Mouse (Mus musculus) hindbrain, embryonic 12.5 days (tissue): ENCODE measurements around the gene Uqcr11. TPM values are rescaled to one million over a fixed set of nuclear protein-coding genes. Genes with fewer than 3 reads are reported as not detected.
A peak's percentile ranks its signal among the peaks of the same experiment; 100 is the strongest.

Source experiments
- ATAC-seq: fragments of 200-750 bp; cut with Nextera tagmentation; 2 replicates; pipeline ENCODE4 v1.8.0; 2017; ENCODE audit warnings: moderate TSS enrichment; ENCODE audit not compliant: low FRiP score
- H3K27ac ChIP-seq: fragments of 300-500 bp; sonication (generic); 2 replicates; pipeline ENCODE4 v1.5.1; 2016; ENCODE audit warnings: mild to moderate bottlenecking
- H3K27me3 ChIP-seq: fragments of 300-500 bp; sonication (generic); 2 replicates; pipeline ENCODE4 v1.6.1; 2016; ENCODE audit warnings: mild to moderate bottlenecking
- H3K36me3 ChIP-seq: fragments of 300-500 bp; sonication (generic); 2 replicates; pipeline ENCODE4 v1.6.1; 2016; ENCODE audit warnings: mild to moderate bottlenecking
- H3K4me1 ChIP-seq: fragments of 300-500 bp; sonication (generic); 2 replicates; pipeline ENCODE4 v1.6.1; 2016
- H3K4me2 ChIP-seq: fragments of 300-500 bp; sonication (generic); replicated peaks from 2 replicates; pipeline ENCODE4 v1.6.1; 2016; ENCODE audit warnings: mild to moderate bottlenecking
- H3K4me3 ChIP-seq: fragments of 300-500 bp; sonication (generic); 2 replicates; pipeline ENCODE4 v1.5.1; 2016; ENCODE audit warnings: mild to moderate bottlenecking
- H3K9ac ChIP-seq: fragments of 300-500 bp; sonication (generic); 2 replicates; pipeline ENCODE4 v1.6.1; 2016; ENCODE audit warnings: mild to moderate bottlenecking, moderate library complexity
- H3K9me3 ChIP-seq: fragments of 300-500 bp; sonication (generic); replicated peaks from 2 replicates; pipeline ENCODE4 v1.6.1; 2016; ENCODE audit warnings: mild to moderate bottlenecking
- WGBS: fragments of 180-500 bp; shearing (Covaris S2); methylation state at CpG from one replicate; pipeline ENCODE4 v1.1.7; 2016; 5-methylcytosine and 5-hydroxymethylcytosine counted together
- polyA plus RNA-seq: library from polyadenylated mRNA; unstranded; fragments of >200 nt; fragmentation: Nextera tagmentation; extraction: Ambion mirVana; gene quantifications from 2 replicates; pipeline ENCODE4 v1.2.1, GENCODE M21; 2016

Uqcr11 gene
- polyA plus RNA-seq, 1 experiment from 2014 or later: 406 TPM

GRCm38 (mm10) chr10:80407924-80408323 lies 1.3 kb upstream of the Uqcr11 start:
- H3K9ac ChIP-seq: no peak overlapping the region
- H3K27me3 ChIP-seq: no peaks in the 10 kb centered on the region
- peaks cover 26% of the 10 kb centered on the region for H3K4me1 ChIP-seq
- no peaks in the 10 kb centered on the region for H3K9me3 ChIP-seq
- peaks cover 53% of the 10 kb centered on the region for H3K36me3 ChIP-seq
- peak overlapping the region; percentile 85; the same call in 1 of the 2 replicates for H3K27ac ChIP-seq
- H3K4me3 ChIP-seq: no peak overlapping the region
- H3K4me2 ChIP-seq: no peak overlapping the region
- no peak for ATAC-seq
- 47% methylated on average over 4 of the region's 4 CpGs for WGBS

- WGBS: 62% methylated on average over 10 of the region's 10 CpGs
Observed at GRCm38 (mm10) chr10:80405481-80406173, 1.0 kb downstream of the Uqcr11 start.

GRCm38 (mm10) chr10:80403044-80403692 lies 3.5 kb downstream of the Uqcr11 start:
- H3K4me1 ChIP-seq: peaks cover 37% of the 10 kb centered on the region
- no peak overlapping the region for H3K4me2 ChIP-seq
- peaks cover 30% of the 10 kb centered on the region for H3K36me3 ChIP-seq
- no peaks in the 10 kb centered on the region for H3K27me3 ChIP-seq
- WGBS: 94% methylated on average over 4 of the region's 4 CpGs
- no peaks in the 10 kb centered on the region for H3K9me3 ChIP-seq
- ATAC-seq: no peak
- no peak overlapping the region for H3K9ac ChIP-seq
- no peak overlapping the region for H3K27ac ChIP-seq
- H3K4me3 ChIP-seq: no peak overlapping the region

More at GRCm38 (mm10) chr10:80405481-80406173, 1.0 kb downstream of the Uqcr11 start:
- Histone ChIP-seq H3K9me3 (no peaks in the 10 kb centered on the region), H3K4me2 (peak overlapping the region; percentile 97), H3K4me3 (peak overlapping the region; percentile 75), H3K9ac (peak overlapping the region; percentile 82), H3K4me1 (peaks cover 27% of the 10 kb centered on the region), H3K27me3 (no peaks in the 10 kb centered on the region), H3K36me3 (peaks cover 47% of the 10 kb centered on the region), H3K27ac (no peak overlapping the region)
- no peak for ATAC-seq

DNA sequence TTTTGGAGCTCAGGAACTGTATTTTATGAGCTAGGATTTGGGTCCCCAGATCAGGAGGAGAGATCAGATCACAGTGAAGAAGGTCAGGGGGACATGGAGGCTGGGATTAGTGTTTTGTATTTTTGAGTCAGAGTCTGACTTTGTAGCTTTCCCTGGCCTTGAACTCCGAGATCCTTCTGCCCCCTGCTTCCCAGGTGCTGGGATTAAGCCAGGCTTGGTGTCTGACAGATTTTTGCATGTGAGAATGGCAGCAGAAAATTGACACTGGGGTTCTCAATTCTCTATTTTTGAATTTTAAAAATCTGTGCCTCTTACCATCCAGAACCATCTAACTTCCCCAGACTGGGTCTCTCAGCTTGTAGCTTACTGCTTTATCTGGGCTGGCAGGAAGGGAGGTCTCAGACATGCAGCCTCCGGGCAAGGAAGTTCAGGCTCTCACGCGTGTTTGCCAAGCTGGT lies 5.9 kb downstream of the Uqcr11 start:
- peaks cover 36% of the 10 kb centered on the region for H3K4me1 ChIP-seq
- no peaks in the 10 kb centered on the region for H3K9me3 ChIP-seq
- peaks cover 35% of the 10 kb centered on the region for H3K36me3 ChIP-seq
- H3K9ac ChIP-seq: peak overlapping the region; percentile 66
- no peak overlapping the region for H3K4me3 ChIP-seq
- 88% methylated on average over 4 of the region's 4 CpGs for WGBS
- H3K4me2 ChIP-seq: peak overlapping the region; percentile 83
- no peak for ATAC-seq
- H3K27me3 ChIP-seq: no peaks in the 10 kb centered on the region
- H3K27ac ChIP-seq: peak overlapping the region; percentile 99; the same call in 1 of the 2 replicates

GRCm38 (mm10) chr10:80399973-80400703 lies 6.5 kb downstream of the Uqcr11 start:
- Histone ChIP-seq H3K36me3 (peaks cover 41% of the 10 kb centered on the region), H3K4me2 (peak overlapping the region; percentile 83), H3K4me3 (peak overlapping the region; percentile 72), H3K9ac (peak overlapping the region; percentile 66), H3K4me1 (peaks cover 30% of the 10 kb centered on the region), H3K27ac (peak overlapping the region; percentile 99), H3K9me3 (no peaks in the 10 kb centered on the region), H3K27me3 (no peaks in the 10 kb centered on the region)
- ATAC-seq: no peak
- 13% methylated on average over 17 of the region's 17 CpGs for WGBS

GRCm38 (mm10) chr10:80399191-80399972 lies 7.2 kb downstream of the Uqcr11 start, which contains the start of gene Mbd3:
Gene Mbd3 (minus strand): TSS chr10:80399550.
- Histone ChIP-seq H3K4me1 (peaks cover 26% of the 10 kb centered on the region), H3K27me3 (no peaks in the 10 kb centered on the region), H3K27ac (peak within 1 kb of the TSS; percentile 99), H3K9ac (peak within 1 kb of the TSS; percentile 90), H3K4me2 (peak within 1 kb of the TSS; percentile 83), H3K9me3 (no peaks in the 10 kb centered on the region), H3K36me3 (peaks cover 48% of the 10 kb centered on the region), H3K4me3 (peak within 1 kb of the TSS; percentile 72)
- under 1% methylated on average over 77 of the region's 82 CpGs for WGBS
- peak; percentile 96 for ATAC-seq

- ATAC-seq: peak; percentile 85
- Histone ChIP-seq H3K27me3 (no peaks in the 10 kb centered on the region), H3K36me3 (peaks cover 50% of the 10 kb centered on the region), H3K9me3 (no peaks in the 10 kb centered on the region), H3K9ac (peak overlapping the region; percentile 90), H3K4me1 (peaks cover 26% of the 10 kb centered on the region), H3K27ac (peak overlapping the region; percentile 99), H3K4me2 (peak overlapping the region; percentile 83), H3K4me3 (peak overlapping the region; percentile 72)
- under 1% methylated on average over 59 of the region's 59 CpGs for WGBS
Observed at GRCm38 (mm10) chr10:80398719-80399190, 7.9 kb downstream of the Uqcr11 start.

DNA sequence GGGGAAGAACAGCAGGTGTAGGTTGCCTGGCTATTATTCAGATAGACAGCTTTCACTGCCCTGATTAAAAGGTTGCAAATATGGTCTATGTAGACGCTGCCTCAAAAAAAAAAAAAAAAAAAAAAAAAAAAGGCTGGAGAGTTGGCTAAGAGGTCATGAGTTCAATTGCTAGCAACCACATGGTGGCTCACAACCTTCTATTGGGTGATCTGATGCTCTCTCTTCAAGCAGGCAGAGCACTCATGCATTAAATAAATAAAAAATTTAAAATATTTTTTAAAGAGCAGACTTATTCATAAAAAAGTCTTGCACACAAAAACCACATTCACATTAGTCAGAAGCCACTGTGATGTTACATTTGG lies 8.5 kb downstream of the Uqcr11 start:
- 0% methylated on average over 1 of the region's 1 CpGs for WGBS
- peaks cover 26% of the 10 kb centered on the region for H3K4me1 ChIP-seq
- H3K27ac ChIP-seq: peak overlapping the region; percentile 99
- no peak for ATAC-seq
- peak overlapping the region; percentile 72 for H3K4me3 ChIP-seq
- peak overlapping the region; percentile 90 for H3K9ac ChIP-seq
- no peaks in the 10 kb centered on the region for H3K9me3 ChIP-seq
- H3K27me3 ChIP-seq: no peaks in the 10 kb centered on the region
- peak overlapping the region; percentile 83 for H3K4me2 ChIP-seq
- peaks cover 50% of the 10 kb centered on the region for H3K36me3 ChIP-seq

GRCm38 (mm10) chr10:80397524-80398173 lies 9.0 kb downstream of the Uqcr11 start:
- ATAC-seq: no peak
- Histone ChIP-seq H3K4me1 (peaks cover 26% of the 10 kb centered on the region), H3K27me3 (no peaks in the 10 kb centered on the region), H3K9me3 (no peaks in the 10 kb centered on the region), H3K36me3 (peaks cover 50% of the 10 kb centered on the region), H3K4me3 (peak overlapping the region; percentile 72), H3K4me2 (peak overlapping the region; percentile 83), H3K9ac (peak overlapping the region; percentile 90), H3K27ac (peak overlapping the region; percentile 99)
- 58% methylated on average over 8 of the region's 8 CpGs for WGBS

DNA sequence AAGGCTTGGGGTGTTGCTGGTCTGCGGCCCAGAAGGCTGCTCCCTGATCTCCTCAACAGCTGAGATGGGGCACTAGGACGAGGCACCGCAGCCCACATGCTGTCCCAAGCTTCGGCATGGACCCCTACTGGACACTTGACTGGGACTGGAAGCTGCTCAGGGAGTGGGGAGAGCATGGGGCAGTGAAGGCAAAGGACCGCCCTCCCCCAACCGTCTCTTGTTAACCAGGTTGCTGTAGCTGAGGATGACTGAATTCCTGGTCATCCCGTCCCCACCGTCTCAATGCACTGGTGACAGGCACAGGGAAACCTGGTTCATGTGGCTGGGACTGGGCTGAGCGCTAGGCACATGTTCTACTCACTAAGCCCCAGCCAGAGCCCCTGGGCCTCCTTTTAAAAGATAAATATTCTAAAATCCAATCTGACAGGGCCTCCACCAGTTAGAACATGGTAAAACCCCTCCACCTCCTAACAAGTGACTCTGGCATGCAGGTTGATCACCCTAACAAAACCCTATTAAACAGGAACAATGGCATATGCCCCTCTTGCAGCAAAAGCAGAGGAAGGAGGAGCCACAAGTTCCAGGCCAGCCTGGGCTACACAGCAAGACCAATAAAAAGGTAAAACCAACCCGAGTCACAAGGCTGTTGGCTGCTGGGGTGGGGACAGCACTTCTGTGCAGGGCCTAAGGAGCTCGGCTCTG lies 9.7 kb downstream of the Uqcr11 start:
- peak overlapping the region; percentile 83 for H3K4me2 ChIP-seq
- H3K4me1 ChIP-seq: peaks cover 26% of the 10 kb centered on the region
- no peaks in the 10 kb centered on the region for H3K9me3 ChIP-seq
- peaks cover 52% of the 10 kb centered on the region for H3K36me3 ChIP-seq
- 90% methylated on average over 11 of the region's 11 CpGs for WGBS
- peak overlapping the region; percentile 90 for H3K9ac ChIP-seq
- no peaks in the 10 kb centered on the region for H3K27me3 ChIP-seq
- ATAC-seq: no peak
- peak overlapping the region; percentile 99; the same call in 1 of the 2 replicates for H3K27ac ChIP-seq
- H3K4me3 ChIP-seq: peak overlapping the region; percentile 72
